Mouse (Mus musculus) CH12.LX (cell line): ENCODE results near the gene Ap2a1. TPM values are rescaled to one million over a fixed set of nuclear protein-coding genes. Genes with fewer than 3 reads are reported as not detected.

Experiments
- DNase-seq: peaks from one replicate; pipeline ENCODE4 v3.0.0-alpha.2; 2013; ENCODE audit errors: extremely low read depth
- H3K27ac ChIP-seq: 2 replicates; pipeline ENCODE4 v1.5.1; 2012; ENCODE audit warnings: low read depth, mild to moderate bottlenecking, control low read depth, moderate library complexity; ENCODE audit not compliant: insufficient read depth
- H3K27me3 ChIP-seq: replicated peaks from 2 replicates; pipeline ENCODE3; 2012; ENCODE audit warnings: inconsistent platforms
- H3K36me3 ChIP-seq, 2 experiments: replicated peaks in 1 of 2; 2 replicates each; pipeline versions ENCODE3 to v1.6.1; 2012; ENCODE audit warnings: inconsistent platforms in 1 of 2, low read length in 1 of 2, mild to moderate bottlenecking in 1 of 2, mixed read lengths in 1 of 2, moderate library complexity in 1 of 2; ENCODE audit not compliant: control insufficient read depth in 1 of 2, insufficient read depth in 1 of 2
- H3K4me1 ChIP-seq, 2 experiments: 2 replicates each; pipeline ENCODE4 v1.6.1; 2012; ENCODE audit warnings: inconsistent platforms in 1 of 2, moderate library complexity in 1 of 2; ENCODE audit not compliant: insufficient read depth in 2 of 2, control insufficient read depth in 1 of 2
- H3K4me2 ChIP-seq: 2 replicates; pipeline ENCODE4 v1.6.1; 2012; ENCODE audit warnings: low read depth, mild to moderate bottlenecking, control low read depth; ENCODE audit not compliant: poor library complexity, insufficient read depth, severe bottlenecking
- H3K4me3 ChIP-seq, 3 experiments: fragments of 150-350 bp in 1 of 3; sonication (generic) in 1 of 3; replicated peaks in 1 of 3; 2 replicates each; pipeline versions ENCODE3 to v1.5.1; 2011 to 2012; ENCODE audit warnings: low read depth in 2 of 3, low read length in 2 of 3, mild to moderate bottlenecking in 2 of 3, moderate library complexity in 2 of 3, control low read depth in 1 of 3, improper control_type of control experiment in 1 of 3, inconsistent platforms in 1 of 3, mixed read lengths in 1 of 3; ENCODE audit not compliant: poor library complexity in 1 of 3
- H3K79me2 ChIP-seq: replicated peaks from 2 replicates; pipeline ENCODE4 v1.6.1; 2012; ENCODE audit warnings: mild to moderate bottlenecking, moderate library complexity; ENCODE audit not compliant: control insufficient read depth, poor library complexity, insufficient read depth, severe bottlenecking; ENCODE audit errors: extremely low read depth
- H3K9ac ChIP-seq: 2 replicates; pipeline ENCODE4 v1.6.1; 2012; ENCODE audit warnings: low read depth, mild to moderate bottlenecking, control low read depth, moderate library complexity; ENCODE audit not compliant: insufficient read depth
- H3K9me3 ChIP-seq: replicated peaks from 2 replicates; pipeline ENCODE3; 2012; ENCODE audit warnings: low read length, inconsistent platforms, mixed read lengths
- CHD1 ChIP-seq: IDR thresholded peaks from 2 replicates; pipeline ENCODE4 v1.6.1; 2012; ENCODE audit warnings: low read depth, low read length, improper control_type of control experiment, inconsistent platforms
- CHD2 ChIP-seq: IDR thresholded peaks from 2 replicates; pipeline ENCODE4 v1.6.1; 2011; ENCODE audit warnings: low read length, improper control_type of control experiment
- CTCF ChIP-seq, 2 experiments: IDR thresholded peaks in 1 of 2; conservative IDR thresholded peaks in 1 of 2; 2 replicates each; pipeline ENCODE4 v1.5.1; 2011 to 2012; ENCODE audit warnings: low read depth in 2 of 2, low read length in 2 of 2, improper control_type of control experiment in 1 of 2, inconsistent platforms in 1 of 2, mild to moderate bottlenecking in 1 of 2, moderate library complexity in 1 of 2
- E2F4 ChIP-seq: IDR thresholded peaks from 2 replicates; pipeline ENCODE4 v1.6.1; 2011; ENCODE audit warnings: low read depth, low read length, improper control_type of control experiment; ENCODE audit not compliant: insufficient replicate concordance
- ELF1 ChIP-seq: IDR thresholded peaks from 2 replicates; pipeline ENCODE4 v1.6.1; 2014; ENCODE audit warnings: low read depth, mild to moderate bottlenecking, inconsistent platforms, low read length, improper control_type of control experiment
- HCFC1 ChIP-seq: IDR thresholded peaks from 2 replicates; pipeline ENCODE4 v1.6.1; 2012; ENCODE audit warnings: low read depth, mild to moderate bottlenecking, inconsistent platforms, low read length, improper control_type of control experiment
- IRF4 ChIP-seq: IDR thresholded peaks from 2 replicates; pipeline ENCODE4 v1.6.1; 2014; ENCODE audit warnings: low read depth, mild to moderate bottlenecking, inconsistent platforms, low read length, improper control_type of control experiment
- JUN ChIP-seq: IDR thresholded peaks from 2 replicates; pipeline ENCODE4 v1.6.1; 2011; ENCODE audit warnings: low read depth, mild to moderate bottlenecking, low read length, improper control_type of control experiment, moderate library complexity; ENCODE audit not compliant: insufficient read depth
- KAT2A ChIP-seq: IDR thresholded peaks from 2 replicates; pipeline ENCODE4 v1.6.1; 2012; ENCODE audit warnings: low read length, improper control_type of control experiment, inconsistent platforms; ENCODE audit not compliant: insufficient replicate concordance
- MAFK ChIP-seq: IDR thresholded peaks from 2 replicates; pipeline ENCODE4 v1.6.1; 2011; ENCODE audit warnings: low read length, improper control_type of control experiment; ENCODE audit not compliant: insufficient replicate concordance
- MAX ChIP-seq: IDR thresholded peaks from 2 replicates; pipeline ENCODE4 v1.6.1; 2011; ENCODE audit warnings: low read length, improper control_type of control experiment
- MAZ ChIP-seq: IDR thresholded peaks from 2 replicates; pipeline ENCODE4 v1.6.1; 2012; ENCODE audit warnings: low read depth, mild to moderate bottlenecking, inconsistent platforms, low read length, improper control_type of control experiment, moderate library complexity
- MXI1 ChIP-seq: IDR thresholded peaks from 2 replicates; pipeline ENCODE4 v1.6.1; 2011; ENCODE audit warnings: mild to moderate bottlenecking, low read depth, low read length, improper control_type of control experiment
- MYC ChIP-seq: IDR thresholded peaks from 2 replicates; pipeline ENCODE4 v1.6.1; 2011; ENCODE audit warnings: low read depth, mild to moderate bottlenecking, improper control_type of control experiment, low read length
- NELFE ChIP-seq: IDR thresholded peaks from 2 replicates; pipeline ENCODE4 v1.6.1; 2011; ENCODE audit warnings: low read depth, low read length, improper control_type of control experiment
- NRF1 ChIP-seq: IDR thresholded peaks from 2 replicates; pipeline ENCODE4 v1.6.1; 2014; ENCODE audit warnings: low read depth, mild to moderate bottlenecking, inconsistent platforms, low read length, improper control_type of control experiment, moderate library complexity
- PAX5 ChIP-seq: IDR thresholded peaks from 2 replicates; pipeline ENCODE4 v1.6.1; 2012; ENCODE audit warnings: low read length, inconsistent platforms, mixed read lengths
- POLR2A ChIP-seq: IDR thresholded peaks from 2 replicates; pipeline ENCODE4 v1.6.1; 2011; ENCODE audit warnings: low read depth, mild to moderate bottlenecking, improper control_type of control experiment, low read length
- POLR2AphosphoS2 ChIP-seq: IDR thresholded peaks from 2 replicates; pipeline ENCODE4 v1.6.1; 2011; ENCODE audit warnings: low read depth, low read length, improper control_type of control experiment
- RAD21 ChIP-seq: IDR thresholded peaks from 2 replicates; pipeline ENCODE4 v1.6.1; 2011; ENCODE audit warnings: low read depth, mild to moderate bottlenecking, low read length, improper control_type of control experiment, moderate library complexity
- RCOR1 ChIP-seq: conservative IDR thresholded peaks from 2 replicates; pipeline ENCODE4 v1.6.1; 2012; ENCODE audit warnings: low read depth, mild to moderate bottlenecking, inconsistent platforms, low read length, improper control_type of control experiment
- SMC3 ChIP-seq: IDR thresholded peaks from 2 replicates; pipeline ENCODE4 v1.6.1; 2011; ENCODE audit warnings: low read depth, low read length, improper control_type of control experiment
- TCF12 ChIP-seq: IDR thresholded peaks from 2 replicates; pipeline ENCODE4 v1.6.1; 2014; ENCODE audit warnings: low read depth, mild to moderate bottlenecking, inconsistent platforms, low read length, improper control_type of control experiment
- UBTF ChIP-seq: IDR thresholded peaks from 2 replicates; pipeline ENCODE4 v1.6.1; 2012; ENCODE audit warnings: low read depth, mild to moderate bottlenecking, inconsistent platforms, low read length, improper control_type of control experiment, moderate library complexity
- USF1 ChIP-seq: IDR thresholded peaks from 2 replicates; pipeline ENCODE4 v1.6.1; 2014; ENCODE audit warnings: low read depth, mild to moderate bottlenecking, inconsistent platforms, low read length, improper control_type of control experiment
- USF2 ChIP-seq: conservative IDR thresholded peaks from 2 replicates; pipeline ENCODE4 v1.6.1; 2011; ENCODE audit warnings: low read depth, low read length, improper control_type of control experiment
- ZC3H11A ChIP-seq: IDR thresholded peaks from 2 replicates; pipeline ENCODE4 v1.6.1; 2012; ENCODE audit warnings: low read depth, mild to moderate bottlenecking, inconsistent platforms, low read length, improper control_type of control experiment
- ZKSCAN1 ChIP-seq: IDR thresholded peaks from 2 replicates; pipeline ENCODE4 v1.6.1; 2012; ENCODE audit warnings: low read depth, inconsistent platforms, low read length, improper control_type of control experiment, borderline replicate concordance
- ZMIZ1 ChIP-seq: IDR thresholded peaks from 2 replicates; pipeline ENCODE4 v1.6.1; 2012; ENCODE audit warnings: low read depth, mild to moderate bottlenecking, inconsistent platforms, low read length, improper control_type of control experiment
- ZNF384 ChIP-seq: IDR thresholded peaks from 2 replicates; pipeline ENCODE4 v1.6.1; 2012; ENCODE audit warnings: low read depth, low read length, improper control_type of control experiment, inconsistent platforms
- dilution Hi-C: fragments of 300-500 bp; cut with MboI; formaldehyde crosslinking; loops from 2 replicates; pipeline ENCODE4 v1.14.3; 2020; ENCODE audit warnings: low sequenced_read_pairs; ENCODE audit not compliant: extremely low pct_unique_long_range_greater_than_20kb, extremely low pct_ligation_motif_present
- in situ Hi-C: fragments of 300-500 bp; cut with MboI; formaldehyde crosslinking; loops from 3 replicates; pipeline ENCODE4 v1.14.3; 2019; ENCODE audit warnings: low sequenced_read_pairs, low pct_ligation_motif_present, low pct_unique_long_range_greater_than_20kb, mixed read lengths
- polyA plus RNA-seq: library from polyadenylated mRNA; unstranded; fragments of >175 nt; gene quantifications from 2 replicates; pipeline ENCODE4 v1.2.1, GENCODE M21; 2012; ENCODE audit warnings: low read depth; ENCODE audit not compliant: insufficient read length
- total RNA-seq, 2 experiments: library from RNA; depleted of rRNA; stranded (reverse); fragments of 300-350 nt in 1 of 2; fragments of >200 nt in 1 of 2; gene quantifications; 2 replicates each; pipeline ENCODE4 v1.2.3; 2012 to 2014

The Ap2a1 gene
- total and polyA plus RNA-seq, 3 experiments, result 35.7 to 61.1 (median 56.3) TPM

GRCm38 (mm10) chr7:44867010-44867702, 62.1 kb downstream of the Ap2a1 start:
- Histone ChIP-seq H3K27me3 (peaks cover 21% of the 10 kb centered on the region), H3K36me3 (peaks cover 31 to 44% of the 10 kb centered on the region in 2 experiments), H3K4me2 (no peak overlapping the region), H3K9me3 (no peaks in the 10 kb centered on the region), H3K4me1 (peaks cover 25 to 45% of the 10 kb centered on the region in 2 experiments), H3K9ac (no peak overlapping the region), H3K79me2 (no peaks in the 10 kb centered on the region), H3K27ac (no peak overlapping the region), H3K4me3 (no peak overlapping the region)
- dilution Hi-C loops (no loop called here), in situ Hi-C loops (no loop called here)
- TF ChIP-seq ZC3H11A, result no peak
- no peak for TF ChIP-seq CHD1
- TF ChIP-seq IRF4, result no peak
- no peak for TF ChIP-seq ZMIZ1
- no peak for TF ChIP-seq E2F4
- TF ChIP-seq POLR2AphosphoS2, result no peak
- no peak for TF ChIP-seq NRF1
- TF ChIP-seq CTCF (conservative IDR thresholded peaks at IDR 0.05 in 1 of 2, IDR thresholded peaks at IDR 0.05 in 1 of 2; ENCODE audit: low read depth in 2 of 2, low read length in 2 of 2), result no peak
- no peak for TF ChIP-seq MYC
- no peak for TF ChIP-seq ZNF384
- TF ChIP-seq TCF12, result no peak
- TF ChIP-seq USF2, result no peak
- TF ChIP-seq MAFK, result no peak
- TF ChIP-seq RCOR1, result no peak
- no peak for DNase-seq

DNA sequence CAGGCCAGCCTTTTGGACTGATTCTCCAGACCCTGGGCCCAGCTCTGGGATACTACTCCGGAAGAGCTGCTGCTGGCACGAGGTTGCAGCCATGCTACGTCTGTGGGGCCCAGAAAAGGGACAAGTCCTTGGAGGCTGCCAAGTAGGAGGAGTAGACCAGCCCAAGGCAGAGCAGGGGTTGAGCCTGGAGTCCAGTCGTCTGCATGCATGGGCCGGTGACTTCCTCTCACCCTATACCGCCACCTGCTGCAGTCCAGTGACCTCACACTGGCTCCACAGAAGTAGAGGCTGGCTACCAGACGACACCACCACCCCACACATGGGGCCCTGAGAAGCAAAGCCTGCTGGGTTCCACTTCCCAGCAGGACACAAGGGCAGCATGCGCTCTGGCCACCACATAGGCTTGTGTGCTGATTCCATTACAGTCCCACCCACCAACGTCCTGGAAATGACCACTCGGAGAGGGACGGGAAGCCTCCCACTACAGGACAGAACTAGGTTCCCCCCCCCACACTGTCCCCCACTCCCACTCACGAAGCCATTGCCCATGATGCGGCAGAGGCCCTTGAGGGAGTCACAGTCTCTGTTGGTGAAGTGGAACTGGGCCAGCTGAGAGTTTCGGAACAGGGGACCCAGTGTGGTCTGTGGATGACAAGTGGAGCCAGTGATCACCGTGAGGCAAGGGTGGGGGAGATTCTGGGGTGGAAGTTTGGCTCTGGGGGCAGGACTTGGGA, 62.9 kb downstream of the Ap2a1 start:
- dilution Hi-C loops, result no loop called here
- H3K4me3 ChIP-seq, result no peak overlapping the region
- no peak overlapping the region for H3K27ac ChIP-seq
- TF ChIP-seq MAZ (no peak), PAX5 (no peak), POLR2A (no peak), IRF4 (no peak), CTCF (conservative IDR thresholded peaks at IDR 0.05 in 1 of 2, IDR thresholded peaks at IDR 0.05 in 1 of 2; ENCODE audit: low read depth in 2 of 2, low read length in 2 of 2) (peak in 1 of 2 experiments; percentile 47; a peak in 2 of 4 replicates), CHD1 (no peak), E2F4 (no peak), NELFE (no peak), MAX (no peak), ZNF384 (no peak), ZC3H11A (no peak), USF1 (no peak), HCFC1 (no peak), RAD21 (peak; percentile 18), USF2 (no peak), ZKSCAN1 (no peak), SMC3 (peak; percentile 20; the same call in 1 of the 2 replicates), ZMIZ1 (no peak), ELF1 (0 out of 2 replicates have a peak, but pooled peaks have one; percentile 13), POLR2AphosphoS2 (no peak), KAT2A (no peak), MXI1 (no peak), RCOR1 (no peak), UBTF (no peak), JUN (no peak), CHD2 (no peak)

More for the DNA sequence above, 62.9 kb downstream of the Ap2a1 start:
- peaks cover 21% of the 10 kb centered on the region for H3K27me3 ChIP-seq
- H3K9ac ChIP-seq, result no peak overlapping the region
- H3K4me2 ChIP-seq, result no peak overlapping the region
- H3K79me2 ChIP-seq, result no peaks in the 10 kb centered on the region
- peaks cover 31 to 51% of the 10 kb centered on the region in 2 experiments for H3K4me1 ChIP-seq
- H3K36me3 ChIP-seq, result peaks cover 38 to 49% of the 10 kb centered on the region in 2 experiments
- H3K9me3 ChIP-seq, result no peaks in the 10 kb centered on the region
- in situ Hi-C loops, result no loop called here
- no peak for DNase-seq
